Mouse (Mus musculus): Measurements from ENCODE around the gene Mrtfa. TPM values are rescaled to one million over a fixed set of nuclear protein-coding genes. Genes with fewer than 3 reads are reported as not detected.

Gene Mrtfa
- polyA plus RNA-seq, 1 experiment from 2014 or later: 14.7 TPM

GRCm38 (mm10) chr15:81120140-81120539, 70.4 kb downstream of the Mrtfa start:
- Histone ChIP-seq H3K4me2 (ENCODE audit: low read length) (no peak overlapping the region), H3K36me3 (ENCODE audit: control insufficient read depth, insufficient read depth, low read length) (peaks cover 5% of the 10 kb centered on the region; the same call in 1 of the 2 replicates), H3K4me1 (ENCODE audit: control insufficient read depth in 2 of 2, insufficient read depth in 2 of 2, low read length in 2 of 2) (peaks cover 2 to 7% of the 10 kb centered on the region in 2 experiments; a peak in 2 of 4 replicates), H3K9ac (ENCODE audit: low read length) (no peak overlapping the region), H3K27me3 (ENCODE audit: control insufficient read depth, insufficient read depth, low read length) (no peaks in the 10 kb centered on the region), H3K27ac (replicated peaks in 1 of 2; ENCODE audit: control insufficient read depth in 1 of 2, insufficient read depth in 1 of 2, low read depth in 2 of 2, low read length in 2 of 2) (no peak overlapping the region), H3K4me3 (ENCODE audit: control insufficient read depth in 1 of 2, insufficient read depth in 1 of 2, low read depth in 1 of 2, low read length in 2 of 2) (no peak overlapping the region), H3K9me3 (ENCODE audit: control insufficient read depth, low read length) (no peaks in the 10 kb centered on the region)
- WGBS: 64% methylated on average over 6 of the region's 6 CpGs
- ATAC-seq (ENCODE audit: insufficient number of reproducible peaks, insufficient read depth, low FRiP score, low read depth): no peak

- H3K9me3 ChIP-seq (ENCODE audit: control insufficient read depth, low read length): no peaks in the 10 kb centered on the region
- H3K4me2 ChIP-seq (ENCODE audit: low read length): no peak overlapping the region
- H3K36me3 ChIP-seq (ENCODE audit: control insufficient read depth, insufficient read depth, low read length): peaks cover 5% of the 10 kb centered on the region; the same call in 1 of the 2 replicates
- H3K4me3 ChIP-seq (ENCODE audit: control insufficient read depth in 1 of 2, insufficient read depth in 1 of 2, low read depth in 1 of 2, low read length in 2 of 2): no peak overlapping the region
- H3K27me3 ChIP-seq (ENCODE audit: control insufficient read depth, insufficient read depth, low read length): no peaks in the 10 kb centered on the region
- H3K9ac ChIP-seq (ENCODE audit: low read length): no peak overlapping the region
- no peak for ATAC-seq (ENCODE audit: insufficient number of reproducible peaks, insufficient read depth, low FRiP score, low read depth)
- WGBS: 82% methylated on average over 4 of the region's 4 CpGs
- H3K4me1 ChIP-seq (ENCODE audit: control insufficient read depth in 2 of 2, insufficient read depth in 2 of 2, low read length in 2 of 2): peaks cover 2 to 7% of the 10 kb centered on the region in 2 experiments; a peak in 2 of 4 replicates
- H3K27ac ChIP-seq (replicated peaks in 1 of 2; ENCODE audit: control insufficient read depth in 1 of 2, insufficient read depth in 1 of 2, low read depth in 2 of 2, low read length in 2 of 2): no peak overlapping the region
Observed at GRCm38 (mm10) chr15:81118226-81118625, 72.3 kb downstream of the Mrtfa start.

GRCm38 (mm10) chr15:81112589-81112988, 78.0 kb downstream of the Mrtfa start:
- Histone ChIP-seq H3K9ac (ENCODE audit: low read length) (no peak overlapping the region), H3K4me3 (ENCODE audit: control insufficient read depth in 1 of 2, insufficient read depth in 1 of 2, low read depth in 1 of 2, low read length in 2 of 2) (no peak overlapping the region), H3K27me3 (ENCODE audit: control insufficient read depth, insufficient read depth, low read length) (no peaks in the 10 kb centered on the region), H3K9me3 (ENCODE audit: control insufficient read depth, low read length) (no peaks in the 10 kb centered on the region), H3K4me1 (ENCODE audit: control insufficient read depth in 2 of 2, insufficient read depth in 2 of 2, low read length in 2 of 2) (peaks cover 3 to 19% of the 10 kb centered on the region in 2 experiments), H3K36me3 (ENCODE audit: control insufficient read depth, insufficient read depth, low read length) (peaks cover 5% of the 10 kb centered on the region; the same call in 1 of the 2 replicates), H3K27ac (replicated peaks in 1 of 2; ENCODE audit: control insufficient read depth in 1 of 2, insufficient read depth in 1 of 2, low read depth in 2 of 2, low read length in 2 of 2) (peak overlapping the region; percentile 3 to 25; a peak in 3 of 4 replicates), H3K4me2 (ENCODE audit: low read length) (no peak overlapping the region)
- 22% methylated on average over 6 of the region's 6 CpGs for WGBS
- peak; percentile 43; the same call in 1 of the 2 replicates for ATAC-seq (ENCODE audit: insufficient number of reproducible peaks, insufficient read depth, low FRiP score, low read depth)

GRCm38 (mm10) chr15:81110315-81110714, 80.2 kb downstream of the Mrtfa start:
- Histone ChIP-seq H3K4me1 (ENCODE audit: control insufficient read depth in 2 of 2, insufficient read depth in 2 of 2, low read length in 2 of 2) (peaks cover 8 to 24% of the 10 kb centered on the region in 2 experiments), H3K36me3 (ENCODE audit: control insufficient read depth, insufficient read depth, low read length) (no peaks in the 10 kb centered on the region), H3K4me2 (ENCODE audit: low read length) (no peak overlapping the region), H3K27me3 (ENCODE audit: control insufficient read depth, insufficient read depth, low read length) (no peaks in the 10 kb centered on the region), H3K9ac (ENCODE audit: low read length) (no peak overlapping the region), H3K4me3 (ENCODE audit: control insufficient read depth in 1 of 2, insufficient read depth in 1 of 2, low read depth in 1 of 2, low read length in 2 of 2) (no peak overlapping the region), H3K9me3 (ENCODE audit: control insufficient read depth, low read length) (no peaks in the 10 kb centered on the region), H3K27ac (replicated peaks in 1 of 2; ENCODE audit: control insufficient read depth in 1 of 2, insufficient read depth in 1 of 2, low read depth in 2 of 2, low read length in 2 of 2) (no peak overlapping the region)
- 70% methylated on average over 3 of the region's 3 CpGs for WGBS
- ATAC-seq (ENCODE audit: insufficient number of reproducible peaks, insufficient read depth, low FRiP score, low read depth): no peak

- H3K4me1 ChIP-seq (ENCODE audit: control insufficient read depth in 2 of 2, insufficient read depth in 2 of 2, low read length in 2 of 2): peaks cover 19 to 34% of the 10 kb centered on the region in 2 experiments
- H3K27me3 ChIP-seq (ENCODE audit: control insufficient read depth, insufficient read depth, low read length): no peaks in the 10 kb centered on the region
- H3K9ac ChIP-seq (ENCODE audit: low read length): no peak overlapping the region
- no peaks in the 10 kb centered on the region for H3K9me3 ChIP-seq (ENCODE audit: control insufficient read depth, low read length)
- 44% methylated on average over 10 of the region's 10 CpGs for WGBS
- no peak overlapping the region for H3K27ac ChIP-seq (replicated peaks in 1 of 2; ENCODE audit: control insufficient read depth in 1 of 2, insufficient read depth in 1 of 2, low read depth in 2 of 2, low read length in 2 of 2)
- H3K36me3 ChIP-seq (ENCODE audit: control insufficient read depth, insufficient read depth, low read length): no peaks in the 10 kb centered on the region
- H3K4me2 ChIP-seq (ENCODE audit: low read length): no peak overlapping the region
- H3K4me3 ChIP-seq (ENCODE audit: control insufficient read depth in 1 of 2, insufficient read depth in 1 of 2, low read depth in 1 of 2, low read length in 2 of 2): no peak overlapping the region
- ATAC-seq (ENCODE audit: insufficient number of reproducible peaks, insufficient read depth, low FRiP score, low read depth): no peak
Observed at GRCm38 (mm10) chr15:81105962-81106361, 84.6 kb downstream of the Mrtfa start.

GRCm38 (mm10) chr15:81104585-81105259, 85.8 kb downstream of the Mrtfa start:
- H3K36me3 ChIP-seq (ENCODE audit: control insufficient read depth, insufficient read depth, low read length): no peaks in the 10 kb centered on the region
- H3K9me3 ChIP-seq (ENCODE audit: control insufficient read depth, low read length): no peaks in the 10 kb centered on the region
- no peaks in the 10 kb centered on the region for H3K27me3 ChIP-seq (ENCODE audit: control insufficient read depth, insufficient read depth, low read length)
- H3K4me2 ChIP-seq (ENCODE audit: low read length): peak overlapping the region; percentile 49
- peaks cover 19 to 34% of the 10 kb centered on the region in 2 experiments for H3K4me1 ChIP-seq (ENCODE audit: control insufficient read depth in 2 of 2, insufficient read depth in 2 of 2, low read length in 2 of 2)
- H3K9ac ChIP-seq (ENCODE audit: low read length): no peak overlapping the region; the same call in 1 of the 2 replicates
- H3K4me3 ChIP-seq (ENCODE audit: control insufficient read depth in 1 of 2, insufficient read depth in 1 of 2, low read depth in 1 of 2, low read length in 2 of 2): peak overlapping the region; percentile 11 to 15; a peak in 2 of 4 replicates
- 41% methylated on average over 13 of the region's 13 CpGs for WGBS
- H3K27ac ChIP-seq (replicated peaks in 1 of 2; ENCODE audit: control insufficient read depth in 1 of 2, insufficient read depth in 1 of 2, low read depth in 2 of 2, low read length in 2 of 2): 0 out of 4 replicates have a peak overlapping the region, but pooled peaks of 1 of the 2 experiments have one; percentile 15
- ATAC-seq (ENCODE audit: insufficient number of reproducible peaks, insufficient read depth, low FRiP score, low read depth): no peak

GRCm38 (mm10) chr15:81103500-81103899, 87.1 kb downstream of the Mrtfa start:
- Histone ChIP-seq H3K27me3 (ENCODE audit: control insufficient read depth, insufficient read depth, low read length) (no peaks in the 10 kb centered on the region), H3K4me1 (ENCODE audit: control insufficient read depth in 2 of 2, insufficient read depth in 2 of 2, low read length in 2 of 2) (peaks cover 19 to 34% of the 10 kb centered on the region in 2 experiments), H3K9ac (ENCODE audit: low read length) (no peak overlapping the region), H3K4me3 (ENCODE audit: control insufficient read depth in 1 of 2, insufficient read depth in 1 of 2, low read depth in 1 of 2, low read length in 2 of 2) (no peak overlapping the region), H3K9me3 (ENCODE audit: control insufficient read depth, low read length) (no peaks in the 10 kb centered on the region), H3K4me2 (ENCODE audit: low read length) (no peak overlapping the region), H3K27ac (replicated peaks in 1 of 2; ENCODE audit: control insufficient read depth in 1 of 2, insufficient read depth in 1 of 2, low read depth in 2 of 2, low read length in 2 of 2) (no peak overlapping the region), H3K36me3 (ENCODE audit: control insufficient read depth, insufficient read depth, low read length) (no peaks in the 10 kb centered on the region)
- ATAC-seq (ENCODE audit: insufficient number of reproducible peaks, insufficient read depth, low FRiP score, low read depth): no peak
- WGBS: 85% methylated on average over 3 of the region's 3 CpGs

Measured in heart, embryonic 14.5 days (tissue).